Mouse (Mus musculus) heart, postnatal 10 days (tissue): ENCODE results near the gene Plxnc1. TPM values are rescaled to one million over a fixed set of nuclear protein-coding genes. Genes with fewer than 3 reads are reported as not detected.

Source experiments
- DNase-seq, 2 experiments: peaks; one replicate each; pipeline ENCODE4 v3.0.0; 2021
- intact Hi-C: fragments of 180-260 bp; cut with DNase I; formaldehyde crosslinking; loops from one replicate; pipeline ENCODE4 v1.15.1; 2025
- total RNA-seq, 2 experiments: library from RNA; stranded (reverse); gene quantifications; 2 replicates each; pipeline ENCODE4 v1.2.3; 2021

The Plxnc1 gene
- total RNA-seq, 2 experiments from 2014 or later = 5.2 to 5.6 TPM

GRCm38 (mm10) chr10:94793914-94794313 lies 150.7 kb downstream of the Plxnc1 start:
- intact Hi-C loops = no loop called here
- DNase-seq = no peak

GRCm38 (mm10) chr10:94789205-94789604 lies 155.4 kb downstream of the Plxnc1 start:
- intact Hi-C loops = no loop called here
- peak; percentile 87 to 89 for DNase-seq

GRCm38 (mm10) chr10:94780618-94781262 lies 163.9 kb downstream of the Plxnc1 start:
- intact Hi-C loops = no loop called here
- DNase-seq = no peak

GRCm38 (mm10) chr10:94779319-94779718 lies 165.3 kb downstream of the Plxnc1 start:
- no peak for DNase-seq
- intact Hi-C loops = loop anchor here (10.0 kb wide), 1 partner anchor 1015 kb away; no protein-coding TSS in a partner anchor

GRCm38 (mm10) chr10:94777576-94777975 lies 167.1 kb downstream of the Plxnc1 start:
- DNase-seq = no peak
- intact Hi-C loops = loop anchor here (10.0 kb wide), 1 partner anchor 1013 kb away; no protein-coding TSS in a partner anchor

GRCm38 (mm10) chr10:94771496-94771895 lies 173.1 kb downstream of the Plxnc1 start:
- intact Hi-C loops = loop anchor here (10.0 kb wide), 1 partner anchor 1007 kb away; no protein-coding TSS in a partner anchor
- no peak for DNase-seq

GRCm38 (mm10) chr10:94747011-94747410 lies 197.6 kb downstream of the Plxnc1 start:
- peak; percentile 4 to 31 for DNase-seq
- intact Hi-C loops = no loop called here

GRCm38 (mm10) chr10:94741459-94741858 lies 203.2 kb downstream of the Plxnc1 start:
- intact Hi-C loops = no loop called here
- DNase-seq = no peak
